Mouse (Mus musculus): Measurements from ENCODE around the gene Hyal5.

Gene Hyal5

DNA sequence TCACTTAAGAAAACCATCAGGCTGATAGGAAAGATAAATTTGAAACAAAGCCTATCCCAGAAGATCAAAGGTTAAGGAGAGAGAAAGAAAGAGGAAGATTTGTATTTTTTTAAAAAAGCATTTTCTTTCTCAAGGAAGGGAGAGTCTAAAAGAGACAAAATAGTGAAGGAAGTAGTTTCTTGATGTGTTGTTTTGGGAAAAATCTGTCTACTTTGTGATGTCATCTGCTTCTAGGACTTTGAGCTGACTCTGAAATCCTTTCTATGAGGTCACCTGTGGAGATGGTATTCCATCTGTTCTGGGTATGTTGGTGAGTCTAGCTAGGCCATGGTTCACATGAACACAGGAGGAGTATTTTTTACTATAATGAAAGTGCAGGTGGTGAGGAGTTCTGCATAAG, at the start of gene Hyal5:
Gene Hyal5 (plus strand): TSS at position 301 of the 400 bp plus-strand sequence.
- DNase-seq (ENCODE audit: low spot score) = no peak

DNA sequence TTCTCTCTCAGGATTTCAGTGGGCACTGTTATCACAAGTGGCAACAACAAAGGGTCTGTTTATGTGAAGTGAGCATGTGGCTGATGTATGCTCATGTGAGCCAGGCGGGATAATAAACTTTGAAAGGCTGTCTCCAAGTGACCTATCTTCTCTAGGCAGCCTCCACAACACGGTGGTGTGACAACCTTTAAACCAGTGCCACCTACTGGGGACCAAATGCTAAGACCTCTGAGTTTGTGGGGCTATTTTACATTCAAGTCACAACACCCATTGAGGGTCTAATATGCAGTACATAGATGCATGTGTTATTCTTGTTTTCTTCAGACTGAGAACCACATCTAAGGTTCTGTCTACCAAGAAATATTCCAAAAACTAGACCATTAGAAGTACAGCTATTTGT, 35.7 kb upstream of the Hyal5 start:
- no peak for DNase-seq (ENCODE audit: low spot score)

DNA sequence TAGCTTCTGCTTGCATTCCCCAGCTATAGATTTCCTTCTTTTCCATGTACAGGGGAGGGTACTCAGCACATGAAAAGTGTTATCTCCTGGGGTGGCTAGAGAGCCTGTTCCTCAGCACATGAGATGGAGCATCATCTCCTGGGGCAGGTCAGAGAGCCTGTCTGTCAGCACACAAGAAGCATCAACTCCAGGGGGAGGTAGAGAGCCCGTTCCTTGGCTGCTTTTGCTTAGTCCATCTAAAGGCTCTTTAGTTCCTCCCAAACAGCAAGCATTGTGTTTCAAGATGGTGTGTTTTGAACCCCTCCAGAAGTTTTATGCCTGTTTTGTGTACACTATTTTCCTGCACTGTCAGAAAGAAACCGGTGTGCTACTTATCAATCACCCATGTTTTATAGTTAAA, 2.5 kb downstream of the Hyal5 start:
- no peak for DNase-seq (ENCODE audit: low spot score)

DNA sequence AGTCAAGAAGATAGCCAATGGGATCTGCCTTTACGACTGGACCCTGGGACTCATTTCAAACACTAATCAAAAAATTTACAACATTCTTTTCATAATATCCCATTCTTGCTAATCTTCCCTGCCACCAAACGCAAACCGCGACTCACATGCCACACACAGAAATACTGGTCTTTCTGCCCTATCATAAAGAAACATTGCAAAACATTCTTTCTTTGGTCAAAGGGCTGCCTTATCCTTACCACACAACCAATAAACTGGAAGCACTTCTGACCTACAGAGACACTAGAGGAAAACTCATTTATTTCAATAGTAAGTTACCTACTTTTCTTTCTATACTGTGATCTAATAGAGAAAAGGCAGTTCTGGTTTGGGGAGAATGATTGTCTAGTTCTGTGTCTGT, 5.9 kb downstream of the Hyal5 start:
- no peak for DNase-seq (ENCODE audit: low spot score)

DNA sequence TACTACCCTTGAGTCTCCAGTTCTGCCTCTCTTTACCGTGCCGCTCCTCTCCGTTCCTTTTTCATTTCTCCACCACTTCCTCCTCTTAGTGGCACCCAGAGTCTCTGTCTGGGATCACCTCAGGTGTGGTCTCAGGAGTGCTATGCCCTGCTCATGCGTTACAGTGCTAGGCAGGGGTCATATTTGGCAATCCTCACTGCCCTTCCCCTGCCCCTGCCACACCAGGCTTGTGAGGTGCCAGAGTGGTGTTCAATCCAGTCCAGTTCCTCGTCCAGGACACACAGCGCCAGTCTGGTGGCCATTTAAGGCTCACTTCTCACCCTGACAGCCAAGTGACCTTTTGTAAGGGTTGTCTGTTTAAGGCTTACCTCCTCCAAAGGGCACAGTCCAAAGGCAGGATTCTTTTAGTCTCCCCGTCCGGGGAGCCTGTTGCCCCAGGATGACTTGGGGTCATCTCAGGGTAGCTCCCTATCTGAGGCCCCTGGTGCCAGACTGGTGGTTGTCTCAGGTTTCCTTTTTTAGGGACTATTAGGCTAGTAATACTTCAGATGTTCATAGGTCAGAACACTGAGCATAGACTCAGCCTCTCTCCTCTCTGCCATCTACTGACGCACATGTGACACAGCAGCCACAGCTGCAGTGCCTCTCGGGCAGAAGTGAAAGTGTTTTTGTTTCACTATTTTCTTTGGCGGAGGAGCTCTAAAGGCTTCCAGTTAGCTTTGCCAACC, 36.5 kb downstream of the Hyal5 start:
- peak; percentile 48 for DNase-seq (ENCODE audit: low spot score)

DNA sequence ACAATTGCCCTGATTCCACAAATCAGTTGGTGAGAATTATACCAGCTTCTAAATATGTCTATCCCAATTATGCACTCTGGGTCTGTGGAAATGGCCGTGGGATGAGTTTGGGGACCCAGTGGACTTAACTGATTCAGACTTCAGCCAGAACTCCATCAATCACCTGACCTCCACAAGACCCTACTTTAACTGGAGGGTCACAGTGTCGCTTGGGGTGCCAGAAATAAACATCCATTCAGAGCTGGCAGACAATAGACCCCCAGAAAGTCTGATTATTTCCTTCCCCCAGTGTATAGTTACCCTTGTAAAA, 37.0 kb downstream of the Hyal5 start:
- DNase-seq (ENCODE audit: low spot score) = no peak

DNA sequence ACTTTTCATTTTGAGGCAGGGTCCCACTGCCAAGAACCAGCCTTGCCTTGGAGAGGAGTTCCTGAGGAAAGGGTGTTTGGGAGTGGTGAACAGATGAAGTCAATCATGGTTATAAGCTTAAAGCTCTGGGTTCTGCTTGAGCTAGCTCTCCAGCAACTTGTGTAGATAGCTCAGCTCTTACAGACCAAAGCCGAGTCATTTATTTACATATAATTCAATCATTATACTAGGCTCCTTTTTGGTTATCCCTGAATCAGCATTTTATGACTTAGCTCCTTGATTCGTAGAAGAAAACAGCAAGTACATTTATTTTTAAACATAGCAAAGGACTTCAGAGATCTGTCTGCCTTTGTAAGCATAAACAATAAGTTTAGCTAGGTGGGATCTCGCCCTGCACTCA, 47.3 kb downstream of the Hyal5 start:
- DNase-seq (ENCODE audit: low spot score) = no peak

DNA sequence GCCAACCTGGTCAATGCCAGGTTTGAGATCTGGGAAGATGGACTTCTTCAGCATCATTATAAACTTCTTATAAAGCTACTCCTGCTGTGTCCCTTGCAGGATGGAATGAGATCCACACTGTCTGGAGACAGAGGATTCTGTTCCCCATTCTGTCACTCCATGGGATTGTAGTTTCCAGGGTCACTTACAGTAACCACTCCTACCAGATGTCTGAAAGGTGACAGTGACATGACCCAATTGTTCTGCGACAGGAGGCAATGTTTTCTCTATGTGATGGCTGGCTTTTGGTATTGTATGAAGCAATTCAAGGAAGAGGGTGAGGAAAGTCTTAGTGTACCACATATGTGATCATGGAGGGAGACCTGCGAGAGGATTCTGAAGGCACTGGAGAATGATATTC, 50.0 kb downstream of the Hyal5 start:
- no peak for DNase-seq (ENCODE audit: low spot score)

DNA sequence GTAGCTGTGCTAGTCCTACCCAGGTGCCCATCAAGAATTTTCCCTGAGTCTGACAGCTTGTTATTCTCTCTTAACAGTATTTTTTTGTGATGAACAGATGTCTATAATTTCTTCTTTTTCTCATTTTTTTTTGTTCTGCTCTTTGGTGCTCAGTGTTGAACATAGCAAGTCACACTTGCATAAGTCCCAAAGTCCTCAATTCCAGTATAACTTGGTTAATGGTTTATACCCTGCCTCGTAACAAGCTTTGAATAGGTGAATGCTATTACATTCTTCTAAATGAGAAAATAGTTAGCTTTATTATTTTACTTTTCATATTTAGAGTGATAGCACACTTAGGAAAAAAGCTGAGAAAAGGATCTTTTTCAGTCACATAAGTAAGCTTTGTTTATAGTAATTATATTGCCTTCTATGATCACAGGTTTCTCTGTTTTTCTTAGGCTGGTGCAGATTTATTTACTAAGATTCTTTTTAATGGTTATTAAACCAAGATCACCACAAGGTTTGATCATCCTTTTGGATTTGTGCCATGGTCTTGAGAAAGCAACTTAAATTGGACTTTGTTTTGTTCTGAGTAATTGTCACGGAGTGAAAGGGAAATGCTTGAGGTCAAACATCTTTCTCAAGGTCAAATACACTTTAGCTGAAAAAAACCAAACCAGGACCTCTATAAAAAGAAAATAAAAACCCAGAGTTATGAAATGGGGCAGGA, 52.4 kb downstream of the Hyal5 start:
- no peak for DNase-seq (ENCODE audit: low spot score)

DNA sequence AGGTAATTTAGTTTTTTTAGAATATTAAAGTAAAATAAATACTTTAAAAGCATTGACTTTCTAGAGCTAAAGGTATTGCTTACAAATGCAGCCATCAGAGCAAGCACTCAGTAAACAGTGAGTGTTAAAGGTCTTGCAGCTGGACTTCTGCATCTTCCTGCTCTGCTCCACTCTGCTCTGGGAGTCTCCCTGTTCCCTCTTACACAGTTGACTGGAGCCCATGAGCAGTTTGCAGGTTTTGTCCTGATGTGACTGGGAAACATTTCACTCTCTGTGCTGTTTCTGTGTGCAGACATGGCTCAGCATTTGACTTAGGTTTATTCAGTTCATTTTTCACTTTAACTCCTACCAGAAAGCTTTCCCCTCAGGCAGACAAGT, 52.9 kb downstream of the Hyal5 start:
- no peak for DNase-seq (ENCODE audit: low spot score)

DNA sequence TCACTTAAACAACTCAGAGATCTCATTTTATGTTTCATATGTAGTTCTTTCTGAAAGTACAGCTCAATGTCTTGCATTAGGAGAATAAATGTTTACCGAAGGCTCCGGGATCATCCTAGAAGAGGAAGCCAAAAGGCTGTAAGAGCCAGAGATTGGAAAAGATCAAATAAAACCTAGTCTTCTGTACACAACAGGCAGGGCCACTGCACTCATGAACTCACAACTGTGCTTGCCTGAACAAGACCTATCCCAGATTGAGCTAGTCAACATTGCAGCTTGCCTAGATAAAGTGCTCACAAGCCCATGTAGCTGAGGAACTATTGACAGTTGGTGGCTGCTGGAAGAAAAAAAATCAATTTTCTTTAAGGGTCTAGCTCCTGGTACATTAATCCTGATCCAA, 55.8 kb downstream of the Hyal5 start:
- DNase-seq (ENCODE audit: low spot score) = no peak

DNA sequence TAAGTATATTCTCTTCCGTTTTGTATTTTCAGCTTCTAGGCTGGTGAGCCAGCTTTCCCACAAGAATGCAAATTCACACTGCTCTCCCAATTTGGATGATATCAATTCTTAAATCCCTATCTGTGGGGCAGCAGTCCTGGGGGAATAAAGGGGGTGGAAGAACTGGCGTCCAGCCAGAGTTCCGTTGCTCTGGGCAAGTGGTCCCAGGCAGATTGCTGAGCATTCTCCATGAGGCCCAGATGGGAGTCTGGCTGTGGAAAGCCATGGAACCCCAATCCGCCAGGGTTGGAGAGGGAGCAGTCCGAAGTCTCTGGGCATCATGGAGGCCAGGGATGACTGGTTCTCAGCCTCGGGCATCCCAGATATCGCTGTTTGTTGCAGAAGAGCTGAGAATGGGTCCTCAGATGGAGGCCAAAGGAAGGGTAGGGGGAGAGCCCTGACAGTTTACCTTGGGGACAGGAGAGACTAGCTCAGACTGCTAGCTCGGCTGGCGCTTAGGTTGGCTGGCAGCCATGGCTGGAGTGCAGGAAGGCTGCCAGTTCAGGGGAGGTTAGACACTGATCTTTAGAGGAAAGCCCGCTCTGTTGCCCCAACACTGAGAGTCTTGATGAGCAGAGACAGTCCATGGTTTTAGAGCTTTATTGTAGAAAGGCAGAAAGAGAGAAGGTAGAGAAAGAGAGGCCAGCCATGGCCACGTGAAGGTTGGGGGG, 67.4 kb downstream of the Hyal5 start:
- DNase-seq (ENCODE audit: low spot score) = no peak

Measured in adipocyte (in vitro differentiated cells).